20 mouse cellular contexts compared by ENCODE assay signal in the genomic region with DNA sequence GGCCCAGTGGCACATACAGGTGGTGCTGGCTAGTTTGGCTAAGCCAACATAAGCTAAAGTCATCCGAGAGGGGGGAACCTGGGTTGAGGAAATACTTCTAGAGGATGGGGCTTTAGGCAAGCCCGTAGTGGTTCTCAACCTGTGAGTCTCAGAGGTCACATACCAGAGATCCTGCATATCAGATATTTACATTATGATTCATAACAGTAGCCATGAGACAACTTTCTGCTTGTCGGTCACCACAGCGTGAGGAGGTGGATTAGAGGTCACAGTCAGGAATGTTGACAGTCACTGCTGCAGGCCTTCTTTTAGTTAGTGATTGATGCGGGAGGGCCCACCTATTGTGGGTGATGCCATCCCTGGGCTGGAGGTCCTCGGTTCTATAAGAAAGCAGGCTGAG.
A peak's percentile ranks its signal among the peaks of the same experiment; 100 is the strongest.
DNase-seq lines count a peak whose midpoint lies in the region; ATAC-seq and TF ChIP-seq lines count a peak whose summit lies in the region.
"Had no signal": no experiment of that assay in that cellular context is flagged by ENCODE, and none has a peak within 500 bp of the region (broad histone marks: within the 10 kb centered on the region; RNA-seq: fewer than 3 reads in every experiment).

No protein-coding gene starts in this region.

- peaks cover 100% of the 10 kb centered on the region for H3K79me2 ChIP-seq in C2C12 (ENCODE audit: control insufficient read depth, insufficient read depth)

- no peaks in the 10 kb centered on the region for H3K4me1 ChIP-seq in stomach, postnatal 0 days (replicated peaks; ENCODE audit: control insufficient read depth, insufficient read depth)
- H3K4me1 ChIP-seq in forebrain, embryonic 13.5 days, result no peaks in the 10 kb centered on the region
- H3K4me1 ChIP-seq: embryonic facial prominence, embryonic 12.5 days had no signal

- no peaks in the 10 kb centered on the region for H3K9me3 ChIP-seq in stomach, postnatal 0 days (ENCODE audit: control insufficient read depth, low read length)
- H3K9me3 ChIP-seq in forebrain, embryonic 13.5 days (replicated peaks), result no peaks in the 10 kb centered on the region
- H3K9me3 ChIP-seq: embryonic facial prominence, embryonic 10.5 days; embryonic facial prominence, embryonic 12.5 days had no signal

- H3K9ac ChIP-seq in stomach, postnatal 0 days (ENCODE audit: low read length), result no peak overlapping the region
- H3K9ac ChIP-seq in forebrain, embryonic 13.5 days, result no peak overlapping the region
- H3K9ac ChIP-seq: embryonic facial prominence, embryonic 12.5 days had no signal

- no peak overlapping the region for H3K27ac ChIP-seq in stomach, postnatal 0 days (replicated peaks)
- H3K27ac ChIP-seq in forebrain, embryonic 13.5 days, result no peak overlapping the region
- H3K27ac ChIP-seq: embryonic facial prominence, embryonic 10.5 days; embryonic facial prominence, embryonic 12.5 days had no signal

- TF ChIP-seq CTCF in C2C12 (IDR thresholded peaks at IDR 0.05; ENCODE audit: control insufficient read depth, insufficient read depth, insufficient read length), result no peak
- TF ChIP-seq CTCF in stomach, postnatal 0 days (IDR thresholded peaks at IDR 0.05; ENCODE audit: low read depth), result no peak

- no peak overlapping the region for H3K4me2 ChIP-seq in stomach, postnatal 0 days (replicated peaks; ENCODE audit: low read depth)
- no peak overlapping the region for H3K4me2 ChIP-seq in forebrain, embryonic 13.5 days
- H3K4me2 ChIP-seq: embryonic facial prominence, embryonic 12.5 days had no signal

- no peak overlapping the region for H3ac ChIP-seq in C2C12 (ENCODE audit: control insufficient read depth, insufficient read length, low read depth)

- TF ChIP-seq EP300 in stomach, postnatal 0 days (optimal IDR thresholded peaks at IDR 0.05), result no peak

- peak; percentile 40 for DNase-seq in urinary bladder, postnatal 14 days (ENCODE audit: low spot score)
- DNase-seq in urinary bladder, postnatal 4 days (ENCODE audit: low spot score in 2 of 2), result no peak
- DNase-seq in stomach, postnatal 0 days (ENCODE audit: low spot score), result no peak
- DNase-seq in kidney, postnatal 14 days, result no peak
- DNase-seq: adrenal gland, adult 8-10 months; adrenal gland, postnatal 14 days; adrenal gland, postnatal 36 days; B cell, adult 2 months; cerebellum, adult 11-12 months; cerebellum, adult 2 months; cerebellum, adult 9-10 months; cerebellum, postnatal 10 days; cerebellum, postnatal 25 days had no signal

- H3K79me3 ChIP-seq in C2C12 (ENCODE audit: low read depth), result peaks cover 98% of the 10 kb centered on the region

- ATAC-seq in stomach, postnatal 0 days (ENCODE audit: low FRiP score, low TSS enrichment), result peak; percentile 40; the same call in 1 of the 2 replicates
- ATAC-seq in forebrain, embryonic 13.5 days, result no peak
- ATAC-seq: activated CD4-positive, CD25-positive, alpha-beta regulatory T cell, adult 4 months; forebrain, embryonic 14.5 days; forebrain, embryonic 16.5 days had no signal

- H3K27me3 ChIP-seq in C2C12 (ENCODE audit: control insufficient read depth, insufficient read depth, insufficient read length), result no peaks in the 10 kb centered on the region
- no peaks in the 10 kb centered on the region for H3K27me3 ChIP-seq in stomach, postnatal 0 days (ENCODE audit: control insufficient read depth, insufficient read depth, low read length)
- no peaks in the 10 kb centered on the region for H3K27me3 ChIP-seq in forebrain, embryonic 13.5 days
- H3K27me3 ChIP-seq: embryonic facial prominence, embryonic 12.5 days had no signal

- no peak overlapping the region for H3K4me3 ChIP-seq in C2C12 (ENCODE audit: insufficient read depth, poor library complexity, severe bottlenecking)
- H3K4me3 ChIP-seq in stomach, postnatal 0 days (ENCODE audit: low read depth, low read length), result no peak overlapping the region
- no peak overlapping the region for H3K4me3 ChIP-seq in forebrain, embryonic 13.5 days
- H3K4me3 ChIP-seq: embryonic facial prominence, embryonic 10.5 days; embryonic facial prominence, embryonic 12.5 days had no signal

- H3K36me3 ChIP-seq in C2C12 (ENCODE audit: control insufficient read depth, insufficient read depth), result peaks cover 73% of the 10 kb centered on the region
- H3K36me3 ChIP-seq in stomach, postnatal 0 days (ENCODE audit: control insufficient read depth, insufficient read depth, low read length), result no peaks in the 10 kb centered on the region
- H3K36me3 ChIP-seq in forebrain, embryonic 13.5 days (ENCODE audit: poor library complexity, severe bottlenecking), result no peaks in the 10 kb centered on the region
- H3K36me3 ChIP-seq: embryonic facial prominence, embryonic 10.5 days; embryonic facial prominence, embryonic 12.5 days had no signal

- WGBS in stomach, postnatal 0 days, result 35% methylated on average over 6 of the region's 6 CpGs
- WGBS in forebrain, embryonic 13.5 days, result 73% methylated on average over 6 of the region's 6 CpGs

TF ChIP-seq in C2C12, 6 proteins besides CTCF, POLR2A, EP300 and RAD21:
- no peak for TF ChIP-seq MYOG (IDR thresholded peaks at IDR 0.05; ENCODE audit: control insufficient read depth, extremely low read depth, insufficient read length)
- peak; percentile 12 for TF ChIP-seq FOSL1 (IDR thresholded peaks at IDR 0.05; ENCODE audit: insufficient read depth, low read length, poor library complexity, severe bottlenecking)
